Mouse (Mus musculus): ENCODE results near the gene Sema6c.
"Not testable (repeated sequence)": the region's sequence is repeated elsewhere in the genome, so short reads cannot be mapped to it uniquely, and the experiment has no call there.

Gene Sema6c

DNA sequence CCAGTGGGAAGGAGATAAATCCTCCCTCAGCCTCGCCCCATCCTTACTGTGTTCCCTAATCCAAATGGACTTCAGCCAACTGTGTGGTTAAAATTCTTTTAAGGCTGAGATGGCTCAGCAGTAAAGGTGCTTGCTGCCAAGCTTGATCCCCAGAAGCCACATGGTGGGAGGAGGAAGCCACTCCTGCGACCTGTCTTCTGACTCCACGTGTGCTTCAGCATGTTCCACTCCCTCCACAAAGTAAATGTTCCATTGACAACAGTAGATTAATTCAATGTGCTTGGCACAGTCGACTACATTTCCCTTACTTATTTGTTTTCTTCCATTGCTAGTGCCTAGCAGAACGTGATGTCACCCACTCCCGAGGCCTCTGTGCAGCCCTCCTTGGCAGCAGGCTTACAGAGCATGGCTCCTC lies 34.5 kb downstream of the Sema6c start:
- DNase-seq: no peak

DNA sequence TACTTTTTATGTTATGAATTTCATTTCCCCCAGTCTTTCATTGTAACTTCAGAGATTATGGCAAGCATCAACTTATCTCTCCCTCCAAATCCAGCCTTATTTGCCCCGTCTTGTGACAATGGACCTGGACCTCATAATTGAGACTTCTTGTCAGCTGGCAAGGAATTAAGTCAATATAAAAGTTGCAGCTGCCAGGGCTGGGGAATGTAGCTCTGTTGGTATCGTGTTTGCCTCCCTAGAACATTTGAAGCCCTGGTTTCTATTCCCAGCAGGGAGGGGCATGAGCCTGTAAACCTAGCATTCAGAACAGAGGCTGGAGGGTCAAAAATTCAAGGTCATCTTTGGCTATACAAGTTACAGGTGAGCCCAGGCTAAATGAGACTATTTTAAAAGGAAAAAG lies 35.5 kb downstream of the Sema6c start:
- DNase-seq: no peak

DNA sequence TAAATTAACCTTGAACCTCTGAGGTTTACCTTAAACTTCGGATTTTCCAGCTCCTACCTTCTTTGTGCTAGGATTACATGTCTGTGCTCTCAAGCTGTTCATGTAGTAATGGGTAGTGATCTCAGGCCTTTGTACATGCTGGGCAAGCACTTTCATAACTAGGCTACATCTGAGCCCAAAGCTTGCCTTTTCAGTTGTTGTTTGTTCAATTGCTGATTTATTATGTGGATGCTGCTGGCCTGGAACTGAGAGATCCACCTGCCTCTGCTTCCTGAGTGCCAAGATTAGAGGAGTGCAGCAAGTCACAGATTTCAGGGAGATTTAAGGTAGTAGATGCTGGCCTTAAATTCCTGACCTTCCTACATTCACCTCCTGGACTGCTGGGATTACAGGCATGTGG lies 38.8 kb downstream of the Sema6c start:
- DNase-seq: no peak

DNA sequence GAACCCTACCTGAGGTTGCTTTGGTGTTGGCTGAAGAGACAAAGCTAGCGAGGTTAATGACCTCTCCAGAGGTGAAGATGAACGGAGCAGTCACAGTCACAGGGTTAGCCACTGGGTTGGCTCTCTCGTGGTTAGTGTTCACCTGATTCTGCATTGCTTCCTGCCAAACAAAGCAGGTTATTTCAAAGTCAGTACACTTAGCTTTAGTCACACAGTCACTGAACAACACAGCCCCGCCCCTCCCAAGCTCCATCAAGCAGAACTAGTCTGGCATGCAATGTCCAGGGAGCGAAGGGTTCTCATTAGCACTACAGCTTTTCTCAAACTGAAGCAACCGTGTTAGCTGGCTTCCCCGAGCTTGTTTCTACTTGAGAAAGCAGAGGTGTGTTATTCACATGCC lies 39.9 kb downstream of the Sema6c start:
- DNase-seq: no peak

DNA sequence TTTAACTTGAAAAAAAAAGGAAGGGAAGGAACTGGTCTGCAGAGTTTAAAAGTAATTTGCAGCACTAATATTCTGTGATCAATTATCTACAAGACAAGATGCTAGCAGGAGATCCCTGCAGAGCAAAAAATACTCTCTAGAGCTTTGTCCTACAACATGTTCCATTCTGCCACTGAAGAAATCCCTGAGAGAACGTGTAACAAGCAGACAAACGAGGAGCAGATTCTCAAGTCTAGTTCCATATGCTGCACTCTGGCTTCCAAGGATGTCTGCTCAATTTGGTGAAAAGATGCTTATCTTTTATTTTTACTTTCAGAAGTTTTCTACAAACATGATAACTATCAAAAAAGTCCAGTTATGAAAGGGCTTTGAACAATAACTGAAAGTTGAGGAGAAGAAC lies 40.3 kb downstream of the Sema6c start:
- DNase-seq: no peak

DNA sequence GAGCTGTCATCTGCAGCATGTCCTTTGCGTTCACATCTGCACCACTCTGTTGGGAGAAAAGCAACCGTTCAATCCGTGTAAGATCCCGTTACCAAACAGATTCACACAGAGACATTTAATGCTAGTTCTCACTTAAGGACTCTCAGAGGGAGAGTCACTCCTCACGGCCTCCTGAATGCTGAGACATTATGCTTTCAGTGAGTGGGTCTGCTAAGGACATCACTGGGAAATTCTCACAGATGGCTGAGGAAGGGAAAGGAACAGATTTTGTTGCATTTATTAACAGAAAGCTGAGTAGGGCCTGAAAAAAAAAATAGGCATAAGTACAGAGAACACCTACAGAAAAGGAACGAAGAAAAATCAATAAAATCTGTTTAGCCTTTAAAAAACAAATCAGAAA lies 43.6 kb downstream of the Sema6c start:
- DNase-seq: no peak

DNA sequence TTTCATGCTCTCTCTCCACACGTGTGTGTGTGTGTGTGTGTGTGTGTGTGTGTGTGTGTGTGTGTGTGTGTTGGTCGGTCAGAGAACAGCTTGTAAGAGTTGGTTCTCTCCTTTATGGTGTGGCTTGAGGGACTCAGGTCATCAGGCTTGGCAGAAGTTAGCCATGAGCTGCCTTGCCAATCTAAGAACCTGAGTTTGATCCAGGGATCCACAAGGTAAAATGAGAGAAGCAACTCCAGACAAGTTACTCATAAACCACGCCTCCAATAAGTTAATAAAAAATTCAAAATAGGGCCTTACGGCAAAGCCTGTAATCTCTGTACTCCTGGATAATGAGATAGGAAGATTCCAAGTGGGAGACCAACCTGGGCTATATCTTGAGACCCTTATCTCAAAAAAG lies 48.0 kb downstream of the Sema6c start:
- DNase-seq: no peak

DNA sequence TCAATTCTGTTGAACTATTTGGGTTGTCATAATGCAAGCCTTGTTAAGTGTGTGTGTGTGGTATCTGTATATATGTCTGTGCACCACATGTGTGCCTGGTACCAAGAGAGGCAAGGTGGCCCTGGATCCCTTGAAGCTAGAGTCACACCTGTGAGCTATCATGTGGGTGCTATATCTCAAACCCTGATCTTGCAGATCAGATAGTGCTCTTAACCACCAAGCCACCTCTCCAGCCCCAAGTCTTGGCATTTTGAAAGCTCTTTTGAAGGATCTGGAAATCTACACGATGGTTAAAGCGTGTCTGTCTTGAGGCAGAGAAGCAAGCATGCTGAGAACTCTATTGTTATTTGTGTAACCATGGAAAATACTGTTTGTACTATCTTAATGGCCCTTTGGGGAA lies 50.3 kb downstream of the Sema6c start:
- DNase-seq: no peak

DNA sequence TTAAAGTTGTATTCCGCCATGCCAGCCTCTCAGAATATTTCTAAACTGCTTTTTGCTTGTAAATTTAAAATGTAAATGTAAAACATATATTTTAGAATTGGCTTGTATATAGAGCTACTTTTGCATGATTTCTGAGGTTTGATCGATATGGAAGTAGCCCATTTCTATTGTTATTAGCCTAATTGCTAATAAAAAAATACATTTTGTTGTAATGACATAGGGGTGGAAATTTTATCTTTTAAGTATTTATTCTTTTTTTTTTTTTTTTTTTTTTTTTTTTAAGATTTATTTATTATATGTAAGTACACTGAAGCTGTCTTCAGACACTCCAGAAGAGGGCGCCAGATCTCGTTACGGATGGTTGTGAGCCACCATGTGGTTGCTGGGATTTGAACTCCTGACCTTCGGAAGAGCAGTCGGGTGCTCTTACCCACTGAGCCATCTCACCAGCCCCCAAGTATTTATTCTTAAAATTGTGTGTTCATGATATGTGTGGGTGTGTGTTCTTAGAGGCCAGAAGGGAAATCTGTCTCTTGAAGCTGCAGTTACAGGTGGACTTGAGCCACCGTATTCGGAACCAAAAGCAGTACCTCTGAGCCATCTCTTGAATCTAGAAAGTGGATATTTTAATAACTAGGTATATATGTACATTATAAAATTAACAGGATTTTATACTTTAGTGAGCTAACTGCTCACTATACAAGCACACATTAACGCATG lies 52.8 kb downstream of the Sema6c start:
- not testable (repeated sequence) for DNase-seq

DNA sequence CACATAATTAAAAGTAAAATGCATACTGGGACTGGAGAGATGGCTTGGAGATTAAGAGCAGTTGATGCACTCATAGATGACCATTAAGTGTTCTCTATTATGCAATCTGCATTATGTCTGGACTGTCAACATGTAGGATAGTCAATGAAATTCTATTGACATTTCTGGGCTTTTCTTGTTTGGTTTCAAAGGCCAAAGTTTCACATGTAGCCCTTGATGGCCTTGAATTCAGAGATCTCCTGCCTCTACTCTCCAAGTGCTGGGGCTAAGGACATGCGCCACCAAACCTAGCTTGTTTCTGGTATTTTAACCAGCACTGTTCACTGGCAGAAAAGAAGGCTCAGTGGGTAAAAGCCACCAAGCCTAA lies 53.3 kb downstream of the Sema6c start:
- DNase-seq: no peak

DNA sequence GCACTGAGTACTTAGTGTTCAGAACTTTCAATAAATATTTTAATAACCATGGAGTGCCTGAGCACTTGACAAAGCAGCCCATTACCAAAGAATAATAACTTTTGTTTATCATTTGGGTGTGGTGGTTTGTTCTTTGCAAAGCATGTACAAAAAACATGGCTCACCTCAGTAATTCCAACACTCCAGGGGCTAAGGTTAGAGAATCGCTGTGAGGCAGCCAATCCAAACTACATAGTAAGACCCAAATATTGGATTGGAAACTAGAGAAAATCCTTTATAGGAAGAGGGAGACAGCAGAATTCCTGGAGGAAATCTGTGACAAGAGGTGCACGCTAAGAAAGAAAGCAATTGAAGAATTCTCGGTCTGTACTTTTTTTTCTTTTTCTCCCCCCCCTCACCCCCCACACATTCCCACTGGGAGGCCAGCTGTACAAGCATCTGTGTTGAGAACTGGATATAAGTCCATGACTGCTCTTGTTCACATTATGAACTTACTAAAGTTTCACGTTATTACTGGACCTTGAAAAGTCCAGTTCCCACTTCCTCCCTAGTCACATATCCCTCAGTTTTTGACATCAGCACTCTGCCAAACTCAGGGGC lies 56.5 kb downstream of the Sema6c start:
- DNase-seq: no peak

DNA sequence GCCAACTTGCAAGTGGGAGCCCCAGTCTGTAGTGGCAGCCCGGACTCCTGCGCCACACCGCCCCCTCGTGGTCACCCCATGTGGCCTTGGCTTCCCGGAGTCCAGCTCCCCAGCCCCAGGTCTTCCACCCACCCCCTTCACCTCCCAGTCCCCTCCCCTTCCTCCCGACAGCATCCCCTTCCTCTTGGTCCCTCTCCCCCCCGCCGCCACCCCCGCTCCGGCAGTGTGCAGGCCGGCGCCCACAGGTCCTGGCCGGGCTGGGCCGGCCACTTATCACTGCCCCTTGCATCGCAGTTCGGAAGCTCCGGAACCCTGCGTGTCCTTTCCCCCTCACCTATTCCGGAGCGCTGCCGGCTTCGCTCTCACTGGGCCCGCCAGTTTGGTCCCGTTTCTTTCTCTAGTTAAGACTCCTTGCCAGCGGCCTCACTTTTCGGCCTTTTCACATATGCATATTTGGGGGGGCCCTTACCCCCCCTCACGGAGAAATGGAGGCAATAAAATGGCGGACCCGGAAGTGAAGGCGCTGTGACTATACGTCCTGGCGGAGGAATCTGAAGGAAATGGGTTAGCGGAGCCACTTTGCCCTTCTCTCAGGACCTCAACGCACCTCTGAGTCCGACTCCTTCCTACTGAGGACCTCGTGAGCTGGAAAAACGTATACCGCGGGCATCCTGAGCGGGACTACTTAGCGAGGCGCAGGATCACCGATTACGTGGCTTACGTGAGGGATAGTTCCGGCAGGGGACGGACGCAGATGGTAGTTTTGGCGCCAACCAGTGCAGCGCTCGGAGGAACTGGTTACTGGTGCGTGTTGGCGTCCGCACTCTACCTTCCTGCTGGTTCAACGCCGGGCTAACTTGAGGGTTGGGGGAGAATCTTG lies 57.2 kb downstream of the Sema6c start, which contains the start of gene Gabpb2:
Gabpb2 (minus strand) TSS at position 662 of the 880 bp plus-strand sequence.
- peak; percentile 99 for DNase-seq

DNA sequence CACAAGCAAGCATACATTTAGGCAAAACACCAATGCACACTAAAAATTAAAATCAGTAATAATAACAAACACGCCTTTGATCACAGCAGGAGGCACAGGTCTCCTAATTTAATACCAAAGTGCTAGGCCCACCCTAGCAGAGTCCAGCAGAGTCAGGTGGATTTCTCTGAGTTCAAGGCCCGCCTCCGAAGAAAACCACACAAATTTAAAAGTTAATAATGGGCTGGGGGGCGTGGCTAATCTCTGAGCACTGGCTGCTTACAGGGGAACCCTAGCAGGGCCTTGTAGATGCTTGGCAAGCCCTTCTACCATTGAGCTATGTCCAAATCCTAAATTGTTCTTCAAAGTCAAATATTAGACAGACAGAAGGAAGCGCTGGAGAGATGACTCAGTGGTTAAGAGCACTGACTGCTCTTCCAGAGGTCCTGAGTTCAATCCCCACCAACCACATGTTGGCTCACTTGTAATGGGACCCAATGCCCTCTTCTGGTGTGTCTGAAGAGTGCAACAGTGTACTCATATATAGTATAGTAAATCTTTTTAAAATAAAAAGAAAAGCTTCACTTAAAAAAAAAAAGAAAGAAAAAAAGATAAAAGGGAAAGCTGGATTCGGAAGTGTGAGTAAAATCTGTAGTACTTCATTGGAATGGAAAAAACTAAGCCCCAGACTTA lies 58.3 kb downstream of the Sema6c start:
- no peak for DNase-seq

DNA sequence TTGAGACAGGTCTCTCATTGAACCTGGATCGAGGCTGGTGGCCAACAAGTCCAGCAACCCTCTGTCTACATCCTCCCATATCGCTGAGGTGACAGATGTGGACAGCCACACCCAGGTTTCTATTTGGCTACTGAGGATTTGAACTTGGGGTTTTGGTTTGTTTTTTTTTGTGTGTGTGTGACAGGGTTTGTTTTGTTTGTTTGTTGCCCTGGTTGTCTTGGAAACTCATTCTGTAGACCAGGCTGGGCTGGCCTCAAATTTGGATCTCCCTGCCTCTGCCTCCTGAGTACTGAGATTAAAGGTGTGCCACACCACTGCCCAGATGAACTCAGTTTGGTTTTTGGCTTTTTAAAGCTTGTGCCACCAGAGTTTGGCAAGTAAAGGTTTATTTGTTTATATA lies 62.8 kb downstream of the Sema6c start:
- no peak for DNase-seq
